Mouse (Mus musculus) stomach, embryonic 16.5 days (tissue): ENCODE measurements around the gene Ets1. TPM values are rescaled to one million over a fixed set of nuclear protein-coding genes. Genes with fewer than 3 reads are reported as not detected.

ENCODE experiments used
- ATAC-seq: fragments of 200-750 bp; cut with Nextera tagmentation; 2 replicates; pipeline ENCODE4 v1.8.0; 2017; ENCODE audit warnings: moderate number of reproducible peaks, moderate TSS enrichment; ENCODE audit not compliant: insufficient read depth, low FRiP score
- H3K27ac ChIP-seq: fragments of 300-500 bp; sonication (generic); 2 replicates; pipeline ENCODE4 v1.5.1; 2014; ENCODE audit warnings: low read length
- H3K27me3 ChIP-seq: fragments of 300-500 bp; sonication (generic); 2 replicates; pipeline ENCODE4 v1.6.1; 2014; ENCODE audit warnings: low read length, control low read depth, mixed read lengths; ENCODE audit not compliant: control insufficient read depth, insufficient read depth
- H3K36me3 ChIP-seq: fragments of 300-500 bp; sonication (generic); 2 replicates; pipeline ENCODE4 v1.6.1; 2014; ENCODE audit warnings: low read length; ENCODE audit not compliant: control insufficient read depth, insufficient read depth
- H3K4me1 ChIP-seq: fragments of 300-500 bp; sonication (generic); 2 replicates; pipeline ENCODE4 v1.6.1; 2014; ENCODE audit warnings: low read length, control low read depth, mixed read lengths; ENCODE audit not compliant: control insufficient read depth, insufficient read depth
- H3K4me2 ChIP-seq: fragments of 300-500 bp; sonication (generic); 2 replicates; pipeline ENCODE4 v1.6.1; 2014; ENCODE audit warnings: low read depth, low read length, mixed read lengths
- H3K4me3 ChIP-seq: fragments of 300-500 bp; sonication (generic); replicated peaks from 2 replicates; pipeline ENCODE4 v1.5.1; 2014; ENCODE audit warnings: mild to moderate bottlenecking, low read length
- H3K9ac ChIP-seq: fragments of 300-500 bp; sonication (generic); 2 replicates; pipeline ENCODE4 v1.6.1; 2014; ENCODE audit warnings: low read length
- H3K9me3 ChIP-seq: fragments of 300-500 bp; sonication (generic); replicated peaks from 2 replicates; pipeline ENCODE4 v1.6.1; 2016; ENCODE audit warnings: low read length, control low read depth; ENCODE audit not compliant: control insufficient read depth
- WGBS: fragments of 180-500 bp; shearing (Covaris S2); extraction: QIAGEN DNeasy Blood & Tissue Kit; methylation state at CpG from one replicate; pipeline ENCODE4 v1.1.7; 2014; 5-methylcytosine and 5-hydroxymethylcytosine counted together
- polyA plus RNA-seq: library from polyadenylated mRNA; unstranded; fragments of >200 nt; fragmentation: Nextera tagmentation; extraction: Ambion mirVana; gene quantifications from 2 replicates; pipeline ENCODE4 v1.2.1, GENCODE M21; 2015

The Ets1 gene
- polyA plus RNA-seq, 1 experiment from 2014 or later: 43.7 TPM

- Histone ChIP-seq H3K9ac (no peak overlapping the region), H3K36me3 (no peaks in the 10 kb centered on the region), H3K4me2 (no peak overlapping the region), H3K9me3 (no peaks in the 10 kb centered on the region), H3K27ac (no peak overlapping the region), H3K4me3 (no peak overlapping the region), H3K27me3 (no peaks in the 10 kb centered on the region), H3K4me1 (peaks cover 11% of the 10 kb centered on the region; the same call in 1 of the 2 replicates)
- 88% methylated on average over 10 of the region's 10 CpGs for WGBS
- no peak for ATAC-seq
Measured at GRCm38 (mm10) chr9:32652112-32652511, 16.1 kb downstream of the Ets1 start.

- no peaks in the 10 kb centered on the region for H3K27me3 ChIP-seq
- ATAC-seq: no peak
- no peak overlapping the region for H3K4me2 ChIP-seq
- WGBS: 85% methylated on average over 1 of the region's 1 CpGs
- H3K4me1 ChIP-seq: no peaks in the 10 kb centered on the region
- no peaks in the 10 kb centered on the region for H3K9me3 ChIP-seq
- no peak overlapping the region for H3K9ac ChIP-seq
- no peak overlapping the region for H3K27ac ChIP-seq
- no peaks in the 10 kb centered on the region for H3K36me3 ChIP-seq
- no peak overlapping the region for H3K4me3 ChIP-seq
Measured at GRCm38 (mm10) chr9:32654305-32654704, 18.3 kb downstream of the Ets1 start.

GRCm38 (mm10) chr9:32656351-32656844 is 20.4 kb downstream of the Ets1 start:
- Histone ChIP-seq H3K9me3 (no peaks in the 10 kb centered on the region), H3K4me3 (no peak overlapping the region), H3K27ac (0 out of 2 replicates have a peak overlapping the region, but pooled peaks have one; percentile 14), H3K9ac (no peak overlapping the region), H3K36me3 (no peaks in the 10 kb centered on the region), H3K27me3 (no peaks in the 10 kb centered on the region), H3K4me1 (no peaks in the 10 kb centered on the region), H3K4me2 (no peak overlapping the region)
- 80% methylated on average over 5 of the region's 5 CpGs for WGBS
- ATAC-seq: no peak

GRCm38 (mm10) chr9:32657124-32657523 is 21.1 kb downstream of the Ets1 start:
- H3K4me2 ChIP-seq: no peak overlapping the region
- H3K9me3 ChIP-seq: no peaks in the 10 kb centered on the region
- no peak overlapping the region for H3K27ac ChIP-seq
- no peaks in the 10 kb centered on the region for H3K4me1 ChIP-seq
- no peak overlapping the region for H3K9ac ChIP-seq
- WGBS: 67% methylated on average over 2 of the region's 2 CpGs
- no peak for ATAC-seq
- H3K36me3 ChIP-seq: no peaks in the 10 kb centered on the region
- H3K27me3 ChIP-seq: no peaks in the 10 kb centered on the region
- no peak overlapping the region for H3K4me3 ChIP-seq

GRCm38 (mm10) chr9:32660406-32660960 is 24.5 kb downstream of the Ets1 start:
- WGBS: 73% methylated on average over 2 of the region's 2 CpGs
- no peak for ATAC-seq
- H3K36me3 ChIP-seq: no peaks in the 10 kb centered on the region
- no peaks in the 10 kb centered on the region for H3K4me1 ChIP-seq
- H3K27me3 ChIP-seq: no peaks in the 10 kb centered on the region
- no peak overlapping the region for H3K4me3 ChIP-seq
- H3K9me3 ChIP-seq: no peaks in the 10 kb centered on the region
- H3K9ac ChIP-seq: no peak overlapping the region
- no peak overlapping the region for H3K4me2 ChIP-seq
- H3K27ac ChIP-seq: no peak overlapping the region

- H3K4me1 ChIP-seq: no peaks in the 10 kb centered on the region
- H3K4me2 ChIP-seq: no peak overlapping the region
- H3K36me3 ChIP-seq: no peaks in the 10 kb centered on the region
- no peak overlapping the region for H3K4me3 ChIP-seq
- no peaks in the 10 kb centered on the region for H3K9me3 ChIP-seq
- no peak for ATAC-seq
- H3K27ac ChIP-seq: no peak overlapping the region
- 72% methylated on average over 8 of the region's 8 CpGs for WGBS
- no peak overlapping the region; the same call in 1 of the 2 replicates for H3K9ac ChIP-seq
- H3K27me3 ChIP-seq: no peaks in the 10 kb centered on the region
Measured at GRCm38 (mm10) chr9:32661071-32661470, 25.1 kb downstream of the Ets1 start.

- H3K27me3 ChIP-seq: no peaks in the 10 kb centered on the region
- H3K4me2 ChIP-seq: no peak overlapping the region
- H3K4me3 ChIP-seq: no peak overlapping the region
- H3K9ac ChIP-seq: no peak overlapping the region; the same call in 1 of the 2 replicates
- no peak for ATAC-seq
- no peaks in the 10 kb centered on the region for H3K9me3 ChIP-seq
- WGBS: 70% methylated on average over 4 of the region's 4 CpGs
- H3K27ac ChIP-seq: no peak overlapping the region
- H3K4me1 ChIP-seq: peaks cover 2% of the 10 kb centered on the region; the same call in 1 of the 2 replicates
- H3K36me3 ChIP-seq: no peaks in the 10 kb centered on the region
Measured at GRCm38 (mm10) chr9:32661561-32661960, 25.5 kb downstream of the Ets1 start.

- Histone ChIP-seq H3K9me3 (no peaks in the 10 kb centered on the region), H3K4me2 (0 out of 2 replicates have a peak overlapping the region, but pooled peaks have one; percentile 27), H3K27ac (peak overlapping the region; percentile 25; the same call in 1 of the 2 replicates), H3K4me3 (no peak overlapping the region), H3K4me1 (peaks cover 26% of the 10 kb centered on the region), H3K27me3 (no peaks in the 10 kb centered on the region), H3K36me3 (no peaks in the 10 kb centered on the region), H3K9ac (no peak overlapping the region)
- ATAC-seq: peak; percentile 39; the same call in 1 of the 2 replicates
- 42% methylated on average over 11 of the region's 11 CpGs for WGBS
Measured at GRCm38 (mm10) chr9:32666611-32667517, 30.8 kb downstream of the Ets1 start.

- 41% methylated on average over 7 of the region's 7 CpGs for WGBS
- 0 out of 2 replicates have a peak overlapping the region, but pooled peaks have one; percentile 27 for H3K4me2 ChIP-seq
Measured at GRCm38 (mm10) chr9:32667518-32667908, 31.5 kb downstream of the Ets1 start.

More at GRCm38 (mm10) chr9:32667518-32667908, 31.5 kb downstream of the Ets1 start:
- Histone ChIP-seq H3K36me3 (no peaks in the 10 kb centered on the region), H3K9ac (no peak overlapping the region), H3K4me1 (peaks cover 27% of the 10 kb centered on the region), H3K9me3 (no peaks in the 10 kb centered on the region), H3K4me3 (no peak overlapping the region), H3K27ac (peak overlapping the region; percentile 61; the same call in 1 of the 2 replicates), H3K27me3 (no peaks in the 10 kb centered on the region)
- ATAC-seq: no peak
